Mouse (Mus musculus) limb, embryonic 11.5 days (tissue): Measurements from ENCODE around the gene Mto1. TPM values are rescaled to one million over a fixed set of nuclear protein-coding genes. Genes with fewer than 3 reads are reported as not detected.

ENCODE experiments used
- ATAC-seq: fragments of 200-750 bp; cut with Nextera tagmentation; 2 replicates; pipeline ENCODE4 v1.8.0; 2017; ENCODE audit warnings: low read depth; ENCODE audit not compliant: insufficient number of reproducible peaks, low FRiP score, low TSS enrichment
- DNase-seq: peaks from one replicate; pipeline ENCODE4 v3.0.0-alpha.2; 2015; ENCODE audit warnings: low spot score
- H3K27ac ChIP-seq: fragments of 300-500 bp; sonication (generic); replicated peaks from 2 replicates; pipeline ENCODE4 v1.5.1; 2014; ENCODE audit warnings: low read depth, mild to moderate bottlenecking, low read length
- H3K27me3 ChIP-seq: fragments of 300-500 bp; sonication (generic); 2 replicates; pipeline ENCODE4 v1.6.1; 2014; ENCODE audit warnings: mild to moderate bottlenecking, low read length, mixed read lengths; ENCODE audit not compliant: control insufficient read depth, insufficient read depth
- H3K36me3 ChIP-seq: fragments of 300-500 bp; sonication (generic); 2 replicates; pipeline ENCODE4 v1.6.1; 2014; ENCODE audit warnings: mild to moderate bottlenecking, low read length, moderate library complexity, mixed read lengths; ENCODE audit not compliant: control insufficient read depth, insufficient read depth
- H3K4me1 ChIP-seq: fragments of 300-500 bp; sonication (generic); 2 replicates; pipeline ENCODE4 v1.6.1; 2014; ENCODE audit warnings: low read length, mixed read lengths; ENCODE audit not compliant: control insufficient read depth, insufficient read depth
- H3K4me2 ChIP-seq: fragments of 300-500 bp; sonication (generic); 2 replicates; pipeline ENCODE4 v1.6.1; 2014; ENCODE audit warnings: low read depth, mild to moderate bottlenecking, moderate library complexity; ENCODE audit not compliant: severe bottlenecking
- H3K4me3 ChIP-seq: fragments of 300-500 bp; sonication (generic); 2 replicates; pipeline ENCODE4 v1.5.1; 2014; ENCODE audit warnings: low read depth, low read length
- H3K9ac ChIP-seq: fragments of 300-500 bp; sonication (generic); 2 replicates; pipeline ENCODE4 v1.6.1; 2014; ENCODE audit warnings: mild to moderate bottlenecking, low read length
- H3K9me3 ChIP-seq: fragments of 300-500 bp; sonication (generic); 2 replicates; pipeline ENCODE4 v1.6.1; 2016; ENCODE audit warnings: low read length; ENCODE audit not compliant: control insufficient read depth
- WGBS: fragments of 180-500 bp; shearing (Covaris S2); extraction: QIAGEN DNeasy Blood & Tissue Kit; methylation state at CpG from one replicate; pipeline ENCODE4 v1.1.7; 2014; 5-methylcytosine and 5-hydroxymethylcytosine counted together
- polyA plus RNA-seq: library from polyadenylated mRNA; unstranded; fragments of >200 nt; fragmentation: Nextera tagmentation; extraction: Ambion mirVana; gene quantifications from 2 replicates; pipeline ENCODE4 v1.2.1, GENCODE M21; 2014

Mto1 gene
- polyA plus RNA-seq, 1 experiment from 2014 or later: 22.6 TPM

- Histone ChIP-seq H3K4me2 (no peak overlapping the region), H3K36me3 (no peaks in the 10 kb centered on the region), H3K27ac (no peak overlapping the region), H3K9me3 (no peaks in the 10 kb centered on the region), H3K9ac (no peak overlapping the region), H3K4me3 (no peak overlapping the region), H3K27me3 (no peaks in the 10 kb centered on the region), H3K4me1 (no peaks in the 10 kb centered on the region)
- ATAC-seq (no peak), DNase-seq (no peak)
- 79% methylated on average over 4 of the region's 4 CpGs for WGBS
These were observed 56.1 kb downstream of the Mto1 start for GRCm38 (mm10) chr9:78504133-78504532.

DNA sequence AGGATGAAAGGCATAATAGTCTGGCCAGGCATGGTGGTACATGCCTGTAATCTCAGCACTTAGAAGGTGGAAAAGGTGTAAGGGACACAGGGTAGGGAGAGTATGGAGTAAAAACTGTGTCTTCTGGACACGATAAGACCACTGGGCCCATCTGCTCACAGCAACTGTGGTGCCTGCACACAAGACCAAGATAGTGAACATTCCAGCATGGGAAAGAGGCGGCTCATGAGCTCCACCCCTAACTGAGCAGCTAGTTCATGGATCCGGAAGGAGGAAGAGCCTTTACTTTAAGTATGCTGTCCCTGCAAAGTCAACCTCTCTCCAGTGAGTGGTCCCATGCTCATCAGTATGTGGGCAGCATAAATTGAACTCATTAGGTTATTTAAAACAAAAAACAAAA lies 56.7 kb downstream of the Mto1 start:
- no peak overlapping the region for H3K4me2 ChIP-seq
- no peak overlapping the region for H3K4me3 ChIP-seq
- H3K9me3 ChIP-seq: no peaks in the 10 kb centered on the region
- DNase-seq (no peak), ATAC-seq (no peak)
- H3K27ac ChIP-seq: no peak overlapping the region
- 81% methylated on average over 3 of the region's 3 CpGs for WGBS
- H3K27me3 ChIP-seq: no peaks in the 10 kb centered on the region
- H3K36me3 ChIP-seq: no peaks in the 10 kb centered on the region
- no peaks in the 10 kb centered on the region for H3K4me1 ChIP-seq
- H3K9ac ChIP-seq: no peak overlapping the region

- H3K27me3 ChIP-seq: no peaks in the 10 kb centered on the region
- no peaks in the 10 kb centered on the region for H3K9me3 ChIP-seq
- DNase-seq (no peak), ATAC-seq (no peak)
- H3K4me3 ChIP-seq: no peak overlapping the region
- H3K4me1 ChIP-seq: no peaks in the 10 kb centered on the region
- H3K9ac ChIP-seq: no peak overlapping the region
- no peak overlapping the region for H3K4me2 ChIP-seq
- H3K27ac ChIP-seq: no peak overlapping the region
- 89% methylated on average over 6 of the region's 6 CpGs for WGBS
- H3K36me3 ChIP-seq: no peaks in the 10 kb centered on the region
These were observed 57.2 kb downstream of the Mto1 start for GRCm38 (mm10) chr9:78505223-78505622.

DNA sequence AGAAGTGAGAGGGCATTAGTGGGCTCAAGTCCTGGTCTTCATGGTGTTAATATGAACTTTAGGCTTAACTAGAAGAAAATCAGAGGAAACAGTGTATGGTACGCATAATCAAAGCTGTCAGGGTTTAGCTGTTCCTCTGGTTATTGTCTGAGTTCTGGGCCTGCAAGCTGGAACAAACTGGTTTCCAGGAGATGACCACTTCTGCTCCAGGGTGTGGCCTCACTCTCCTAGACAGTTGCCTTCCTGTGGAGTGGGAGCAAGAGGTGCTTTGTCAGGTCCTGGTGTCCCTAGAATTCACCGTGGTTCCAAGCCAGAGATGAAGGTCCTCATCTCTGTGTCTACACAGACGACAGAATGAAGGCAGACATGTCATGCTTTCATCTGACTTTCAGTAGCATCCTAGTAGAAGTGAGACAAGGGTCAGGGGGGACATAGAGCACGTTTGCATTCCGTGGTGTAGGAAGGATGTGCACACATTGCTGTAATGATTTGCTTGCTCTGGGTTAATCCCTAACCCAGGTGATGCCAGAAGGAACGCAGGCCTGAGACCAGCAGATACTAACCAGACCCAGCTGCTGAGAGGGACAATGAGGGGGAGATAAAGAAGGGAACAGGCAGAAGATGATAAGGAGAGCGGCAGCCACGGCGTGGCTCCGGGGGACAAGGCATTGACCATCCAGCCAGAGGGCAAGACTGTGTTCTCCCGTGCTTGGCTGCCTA lies 58.2 kb downstream of the Mto1 start:
- no peaks in the 10 kb centered on the region for H3K4me1 ChIP-seq
- DNase-seq (no peak), ATAC-seq (no peak)
- 53% methylated on average over 11 of the region's 11 CpGs for WGBS
- no peak overlapping the region for H3K27ac ChIP-seq
- H3K27me3 ChIP-seq: no peaks in the 10 kb centered on the region
- no peak overlapping the region for H3K9ac ChIP-seq
- no peak overlapping the region for H3K4me3 ChIP-seq
- no peak overlapping the region for H3K4me2 ChIP-seq
- no peaks in the 10 kb centered on the region for H3K36me3 ChIP-seq
- H3K9me3 ChIP-seq: no peaks in the 10 kb centered on the region

DNA sequence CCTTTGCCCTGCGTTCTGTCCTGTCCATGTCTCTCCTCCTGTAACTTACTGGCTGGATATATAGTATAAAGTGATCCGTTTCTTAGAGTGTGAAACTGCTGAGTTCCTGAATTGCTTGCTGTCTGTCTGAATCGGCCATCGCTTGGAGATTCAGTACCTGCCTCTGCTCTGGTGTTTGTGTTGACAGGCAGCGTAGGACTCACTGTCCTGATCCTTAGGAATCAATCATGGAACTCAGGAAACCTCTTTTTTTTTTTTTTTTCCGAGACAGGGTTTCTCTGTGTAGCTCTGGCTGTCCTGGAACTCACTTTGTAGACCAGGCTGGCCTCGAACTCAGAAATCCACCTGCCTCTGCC lies 58.7 kb downstream of the Mto1 start:
- ATAC-seq (no peak), DNase-seq (no peak)
- Histone ChIP-seq H3K4me3 (no peak overlapping the region), H3K36me3 (no peaks in the 10 kb centered on the region), H3K4me1 (no peaks in the 10 kb centered on the region), H3K9me3 (no peaks in the 10 kb centered on the region), H3K27me3 (no peaks in the 10 kb centered on the region), H3K27ac (no peak overlapping the region), H3K4me2 (no peak overlapping the region), H3K9ac (no peak overlapping the region)
- WGBS: 77% methylated on average over 7 of the region's 7 CpGs

DNA sequence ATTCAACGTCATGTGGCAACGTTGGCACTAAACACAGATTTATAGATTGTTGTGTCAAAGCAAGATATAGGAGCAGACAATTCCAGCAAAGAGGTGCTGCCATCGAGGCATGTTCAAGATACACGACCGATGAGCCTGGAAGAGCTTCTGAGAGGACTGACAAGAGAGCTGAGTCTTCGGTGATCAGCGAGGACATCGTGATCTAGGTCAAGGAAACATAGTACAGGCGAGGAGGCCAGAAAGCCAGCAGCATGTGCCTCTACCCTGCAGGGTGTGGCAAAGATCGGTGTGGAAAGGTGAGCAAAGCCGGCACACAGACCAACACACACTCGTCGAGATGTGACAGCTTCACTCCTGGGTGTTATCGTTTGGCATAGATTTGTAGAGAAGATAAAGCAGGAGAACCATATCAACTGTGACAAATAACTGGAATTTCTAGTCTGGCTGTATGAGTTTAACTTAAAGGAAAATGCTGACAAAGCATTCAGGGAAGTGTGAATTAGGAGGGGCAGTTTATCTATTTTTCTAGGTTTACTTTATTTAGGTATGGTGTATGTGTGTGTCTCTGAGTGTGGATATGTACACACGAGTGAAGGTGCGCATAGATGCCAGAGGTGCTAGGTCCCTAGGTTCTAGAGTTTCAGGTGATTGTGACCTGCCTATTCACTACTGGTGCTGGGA lies 60.2 kb downstream of the Mto1 start:
- Histone ChIP-seq H3K27me3 (no peaks in the 10 kb centered on the region), H3K9ac (no peak overlapping the region), H3K4me3 (no peak overlapping the region), H3K27ac (no peak overlapping the region), H3K4me2 (no peak overlapping the region), H3K4me1 (no peaks in the 10 kb centered on the region), H3K36me3 (no peaks in the 10 kb centered on the region), H3K9me3 (no peaks in the 10 kb centered on the region)
- WGBS: 89% methylated on average over 16 of the region's 16 CpGs
- DNase-seq (no peak), ATAC-seq (no peak)

DNA sequence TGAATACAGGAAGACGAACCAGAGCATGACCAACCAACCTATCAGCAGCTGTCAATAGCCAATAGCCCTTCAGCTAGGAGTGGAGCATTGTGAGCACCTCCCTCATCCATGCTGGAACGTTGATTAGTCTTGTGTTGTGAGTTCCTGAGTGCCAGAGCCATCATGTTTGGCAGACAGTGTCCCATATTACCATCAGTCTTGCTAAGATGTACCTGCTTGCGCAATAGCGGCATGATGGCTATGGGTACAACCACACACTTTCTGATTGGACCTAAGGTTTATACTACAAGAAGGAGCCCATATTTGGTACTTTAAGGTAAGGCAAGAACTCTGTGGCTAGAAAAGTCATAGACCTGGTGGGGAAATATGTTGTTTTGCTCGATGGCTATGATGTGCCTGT lies 63.7 kb downstream of the Mto1 start:
- ATAC-seq (no peak), DNase-seq (no peak)
- no peak overlapping the region for H3K27ac ChIP-seq
- 94% methylated on average over 5 of the region's 5 CpGs for WGBS
- H3K9ac ChIP-seq: no peak overlapping the region
- H3K36me3 ChIP-seq: no peaks in the 10 kb centered on the region
- H3K9me3 ChIP-seq: no peaks in the 10 kb centered on the region
- H3K27me3 ChIP-seq: no peaks in the 10 kb centered on the region
- H3K4me3 ChIP-seq: no peak overlapping the region
- H3K4me1 ChIP-seq: no peaks in the 10 kb centered on the region
- H3K4me2 ChIP-seq: no peak overlapping the region

- Histone ChIP-seq H3K27ac (no peak overlapping the region), H3K27me3 (no peaks in the 10 kb centered on the region), H3K9me3 (no peaks in the 10 kb centered on the region), H3K4me3 (no peak overlapping the region), H3K4me1 (no peaks in the 10 kb centered on the region), H3K36me3 (no peaks in the 10 kb centered on the region), H3K9ac (no peak overlapping the region), H3K4me2 (no peak overlapping the region)
- DNase-seq (no peak), ATAC-seq (no peak)
- WGBS: 68% methylated on average over 6 of the region's 6 CpGs
These were observed 65.9 kb downstream of the Mto1 start for GRCm38 (mm10) chr9:78513776-78514500.
